Mouse (Mus musculus) limb, embryonic 12.5 days (tissue): ENCODE results near the gene Tmem190. TPM values are rescaled to one million over a fixed set of nuclear protein-coding genes. Genes with fewer than 3 reads are reported as not detected.

ENCODE experiments used
- ATAC-seq: fragments of 200-750 bp; cut with Nextera tagmentation; 2 replicates; pipeline ENCODE4 v1.8.0; 2017; ENCODE audit warnings: low read depth, moderate TSS enrichment; ENCODE audit not compliant: insufficient number of reproducible peaks, insufficient read depth, low FRiP score, low TSS enrichment
- H3K27ac ChIP-seq: fragments of 300-500 bp; sonication (generic); 2 replicates; pipeline ENCODE4 v1.5.1; 2016; ENCODE audit warnings: mild to moderate bottlenecking, moderate library complexity
- H3K27me3 ChIP-seq: fragments of 300-500 bp; sonication (generic); 2 replicates; pipeline ENCODE4 v1.6.1; 2016; ENCODE audit warnings: mild to moderate bottlenecking, moderate library complexity
- H3K36me3 ChIP-seq: fragments of 300-500 bp; sonication (generic); 2 replicates; pipeline ENCODE4 v1.6.1; 2016; ENCODE audit warnings: mild to moderate bottlenecking, moderate library complexity
- H3K4me1 ChIP-seq: fragments of 300-500 bp; sonication (generic); replicated peaks from 2 replicates; pipeline ENCODE4 v1.6.1; 2016
- H3K4me2 ChIP-seq: fragments of 300-500 bp; sonication (generic); 2 replicates; pipeline ENCODE4 v1.6.1; 2016; ENCODE audit warnings: mild to moderate bottlenecking, moderate library complexity
- H3K4me3 ChIP-seq: fragments of 300-500 bp; sonication (generic); replicated peaks from 2 replicates; pipeline ENCODE4 v1.5.1; 2016; ENCODE audit warnings: mild to moderate bottlenecking
- H3K9ac ChIP-seq: fragments of 300-500 bp; sonication (generic); replicated peaks from 2 replicates; pipeline ENCODE4 v1.6.1; 2016; ENCODE audit warnings: mild to moderate bottlenecking, moderate library complexity
- H3K9me3 ChIP-seq: fragments of 300-500 bp; sonication (generic); 2 replicates; pipeline ENCODE4 v1.6.1; 2016; ENCODE audit warnings: mild to moderate bottlenecking, moderate library complexity
- WGBS: fragments of 180-500 bp; shearing (Covaris S2); methylation state at CpG from one replicate; pipeline ENCODE4 v1.1.7; 2016; 5-methylcytosine and 5-hydroxymethylcytosine counted together
- polyA plus RNA-seq: library from polyadenylated mRNA; unstranded; fragments of >200 nt; fragmentation: Nextera tagmentation; extraction: Ambion mirVana; gene quantifications from 2 replicates; pipeline ENCODE4 v1.2.1, GENCODE M21; 2016

Gene Tmem190
- polyA plus RNA-seq, 1 experiment from 2014 or later = 0.54 TPM

DNA sequence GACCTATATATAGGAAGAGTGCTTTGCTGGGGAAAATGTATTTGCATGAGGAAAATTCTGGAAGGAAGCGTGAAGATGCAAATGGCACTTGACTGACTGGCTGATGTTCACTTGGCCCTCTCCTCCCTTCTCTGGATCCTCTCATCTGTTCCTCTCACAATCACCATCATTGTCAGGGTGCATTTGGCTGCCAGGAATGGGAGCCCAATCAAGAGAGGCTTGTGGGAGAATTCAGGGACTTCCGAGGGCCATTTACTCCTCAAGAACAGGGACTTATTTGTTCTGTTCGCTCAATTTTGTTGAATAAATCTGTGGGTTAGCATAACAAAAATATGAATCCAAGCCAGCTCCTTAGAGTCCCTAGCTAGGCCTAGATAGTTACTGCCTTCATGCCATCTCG lies 39.0 kb downstream of the Tmem190 start:
- H3K27me3 ChIP-seq = no peaks in the 10 kb centered on the region
- H3K27ac ChIP-seq = no peak overlapping the region
- 0 out of 2 replicates have a peak, but pooled peaks cover 3% of the 10 kb centered on the region for H3K4me1 ChIP-seq
- no peak overlapping the region for H3K4me2 ChIP-seq
- no peak for ATAC-seq
- no peak overlapping the region for H3K9ac ChIP-seq
- no peaks in the 10 kb centered on the region for H3K36me3 ChIP-seq
- no peak overlapping the region for H3K4me3 ChIP-seq
- H3K9me3 ChIP-seq = no peaks in the 10 kb centered on the region
- WGBS = 86% methylated on average over 4 of the region's 4 CpGs

DNA sequence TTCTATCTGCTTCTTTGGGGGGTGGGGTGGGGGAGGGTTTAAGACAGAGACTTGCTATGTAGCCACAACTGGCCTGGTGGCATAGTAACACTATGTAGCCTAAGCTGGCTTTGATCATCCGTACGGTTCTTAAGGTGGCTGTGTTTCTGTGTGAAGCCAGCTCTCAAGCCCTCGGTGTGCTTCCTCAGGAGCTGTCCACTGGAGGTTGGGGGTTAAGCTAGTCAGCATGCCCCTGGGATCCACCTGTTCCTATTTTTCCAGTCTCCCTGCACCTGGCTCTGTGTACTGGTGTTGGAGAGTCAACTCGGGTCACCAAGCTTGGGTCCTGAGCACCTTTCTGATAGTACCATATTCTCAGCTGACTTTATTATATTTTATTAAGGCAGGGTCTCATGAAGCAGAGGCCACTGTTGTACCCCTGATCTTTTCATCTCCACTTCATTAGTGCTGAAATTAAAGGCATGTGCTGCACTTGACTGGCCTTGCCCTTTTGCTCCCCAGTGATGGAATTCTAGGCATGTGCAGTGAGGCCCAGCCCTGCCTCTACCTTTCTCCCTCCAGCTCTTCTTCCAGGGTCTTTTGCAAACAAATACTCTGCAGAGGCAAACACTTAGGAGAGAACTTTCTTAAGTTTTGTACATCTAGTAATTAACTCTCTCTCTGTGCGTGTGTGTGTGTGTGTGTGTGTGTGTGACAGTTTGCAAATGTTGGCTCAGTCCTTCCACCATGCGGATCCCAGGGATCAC lies 39.6 kb downstream of the Tmem190 start:
- WGBS = 58% methylated on average over 6 of the region's 6 CpGs
- Histone ChIP-seq H3K36me3 (no peaks in the 10 kb centered on the region), H3K9me3 (no peaks in the 10 kb centered on the region), H3K9ac (no peak overlapping the region), H3K4me2 (no peak overlapping the region), H3K4me1 (0 out of 2 replicates have a peak, but pooled peaks cover 3% of the 10 kb centered on the region), H3K27me3 (no peaks in the 10 kb centered on the region), H3K4me3 (no peak overlapping the region), H3K27ac (no peak overlapping the region)
- ATAC-seq = no peak

DNA sequence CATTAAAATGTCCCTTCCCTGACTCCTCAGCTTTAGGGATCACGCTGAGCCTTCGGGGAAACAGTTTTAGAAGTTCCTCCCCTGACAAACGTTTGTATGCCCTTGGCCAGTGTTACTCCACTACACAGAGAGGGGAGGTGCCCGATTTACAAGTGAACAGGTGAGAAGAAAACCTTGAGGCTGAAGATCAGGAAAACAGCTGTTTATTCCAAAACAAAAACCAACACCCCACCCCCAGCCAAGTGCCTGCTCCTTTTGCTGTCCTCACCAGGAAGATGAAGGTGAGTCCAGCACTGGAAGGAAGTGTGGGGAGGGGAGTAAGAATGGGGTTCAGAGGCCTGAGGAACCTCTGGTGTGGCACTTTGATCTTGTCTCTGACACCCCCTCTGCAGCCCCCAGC lies 42.6 kb downstream of the Tmem190 start:
- H3K4me1 ChIP-seq = 0 out of 2 replicates have a peak, but pooled peaks cover 3% of the 10 kb centered on the region
- 40% methylated on average over 4 of the region's 4 CpGs for WGBS
- ATAC-seq = no peak
- no peaks in the 10 kb centered on the region for H3K9me3 ChIP-seq
- H3K36me3 ChIP-seq = no peaks in the 10 kb centered on the region
- no peak overlapping the region for H3K9ac ChIP-seq
- no peak overlapping the region for H3K27ac ChIP-seq
- H3K27me3 ChIP-seq = peaks cover 9% of the 10 kb centered on the region
- H3K4me3 ChIP-seq = no peak overlapping the region
- no peak overlapping the region for H3K4me2 ChIP-seq

DNA sequence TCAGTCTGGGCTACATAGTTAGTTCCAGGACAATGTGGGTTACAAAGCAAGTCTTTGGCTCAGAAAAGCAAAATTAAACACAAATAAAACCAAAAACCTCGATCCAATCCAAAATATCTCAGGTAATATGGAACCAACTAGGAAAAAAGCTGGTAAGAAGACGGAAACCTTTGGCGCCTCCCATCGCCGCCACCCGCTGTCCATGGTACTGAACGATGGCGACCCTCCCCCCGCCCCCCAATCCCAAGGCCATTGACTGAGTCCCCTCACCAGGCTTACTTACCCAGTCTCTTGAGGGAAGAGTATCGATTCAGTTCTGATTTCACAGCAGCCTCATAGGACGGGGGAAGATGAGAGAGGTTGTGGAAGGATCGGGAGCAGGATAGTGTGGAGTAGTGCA lies 47.7 kb downstream of the Tmem190 start:
- Histone ChIP-seq H3K27me3 (peaks cover 57% of the 10 kb centered on the region), H3K9me3 (no peaks in the 10 kb centered on the region), H3K27ac (no peak overlapping the region), H3K4me1 (no peaks in the 10 kb centered on the region), H3K36me3 (no peaks in the 10 kb centered on the region), H3K9ac (no peak overlapping the region), H3K4me2 (no peak overlapping the region), H3K4me3 (no peak overlapping the region)
- WGBS = 7% methylated on average over 12 of the region's 12 CpGs
- no peak for ATAC-seq

Other genes starting within 250 kb of the Tmem190 start
- gene Syt5, start 235.4 kb upstream of the Tmem190 start, polyA plus RNA-seq = 6.6 and 6.8 TPM in 2 replicates
- gene Ptprh, start 178.9 kb upstream of the Tmem190 start, polyA plus RNA-seq = not detected in 2 replicates
- 1.9 and 2.4 TPM in 2 replicates for gene Tmem86b, start 151.5 kb upstream of the Tmem190 start, polyA plus RNA-seq
- gene Ppp6r1, start 123.9 kb upstream of the Tmem190 start, polyA plus RNA-seq = 10.6 and 14.8 TPM in 2 replicates
- 107 and 111 TPM in 2 replicates for gene Hspbp1, start 97.9 kb upstream of the Tmem190 start, polyA plus RNA-seq
- gene Brsk1, start 92.3 kb upstream of the Tmem190 start, polyA plus RNA-seq = 2.4 and 3.6 TPM in 2 replicates
- gene Tmem150b, start 57.7 kb upstream of the Tmem190 start, polyA plus RNA-seq = 0.13 and 0.26 TPM in 2 replicates
- gene Kmt5c, start 42.8 kb upstream of the Tmem190 start, polyA plus RNA-seq = 67.3 and 73.3 TPM in 2 replicates
- gene Cox6b2, start 29.8 kb upstream of the Tmem190 start, polyA plus RNA-seq = 61.5 and 70.0 TPM in 2 replicates
- gene Fam71e2, start 11.6 kb upstream of the Tmem190 start, polyA plus RNA-seq = not detected in 2 replicates
- not detected in 2 replicates for gene Il11, start 78 bp upstream of the Tmem190 start, polyA plus RNA-seq
- 6.5 and 6.8 TPM in 2 replicates for gene Tmem238, start 6.7 kb downstream of the Tmem190 start, polyA plus RNA-seq
- 396 and 399 TPM in 2 replicates for gene Rpl28, start 9.9 kb downstream of the Tmem190 start, polyA plus RNA-seq
- 437 and 457 TPM in 2 replicates for gene Ube2s, start 29.7 kb downstream of the Tmem190 start, polyA plus RNA-seq
- gene Shisa7, start 61.8 kb downstream of the Tmem190 start, polyA plus RNA-seq = 0.12 and 0.21 TPM in 2 replicates
- 4.2 and 5.2 TPM in 2 replicates for gene Isoc2b, start 87.3 kb downstream of the Tmem190 start, polyA plus RNA-seq
- gene Isoc2a, start 94.2 kb downstream of the Tmem190 start, polyA plus RNA-seq = 0.97 and 1.3 TPM in 2 replicates
- not detected in 2 replicates for gene Gm36210, start 123.6 kb downstream of the Tmem190 start, polyA plus RNA-seq
- gene Zfp628, start 132.3 kb downstream of the Tmem190 start, polyA plus RNA-seq = 3.6 and 4.2 TPM in 2 replicates
- 3.1 and 4.4 TPM in 2 replicates for gene Nat14, start 139.1 kb downstream of the Tmem190 start, polyA plus RNA-seq
- gene Ssc5d, start 142.8 kb downstream of the Tmem190 start, polyA plus RNA-seq = 2.5 and 3.1 TPM in 2 replicates
- 0.29 and 0.51 TPM in 2 replicates for gene Sbk2, start 181.5 kb downstream of the Tmem190 start, polyA plus RNA-seq
- gene Sbk3, start 188.2 kb downstream of the Tmem190 start, polyA plus RNA-seq = not detected in 2 replicates
- gene Zfp579, start 213.2 kb downstream of the Tmem190 start, polyA plus RNA-seq = 34.0 and 39.9 TPM in 2 replicates
- 7.1 and 7.8 TPM in 2 replicates for gene Zfp524, start 231.5 kb downstream of the Tmem190 start, polyA plus RNA-seq
- 57.9 and 58.9 TPM in 2 replicates for gene Fiz1, start 231.8 kb downstream of the Tmem190 start, polyA plus RNA-seq
- gene Gm44973, start 232.6 kb downstream of the Tmem190 start, polyA plus RNA-seq = 1.2 TPM in 1 of 2 replicates, not detected in the other
- gene Zfp865, start 237.4 kb downstream of the Tmem190 start, polyA plus RNA-seq = 7.0 and 8.1 TPM in 2 replicates
- gene Ccdc106, start 237.6 kb downstream of the Tmem190 start, polyA plus RNA-seq = 27.3 and 27.5 TPM in 2 replicates